Mouse (Mus musculus) kidney, postnatal 10 days (tissue): Measurements from ENCODE around the gene Tmem151b.

Experiments used
- DNase-seq: peaks from one replicate; pipeline ENCODE4 v3.0.0; 2021; ENCODE audit warnings: mixed read lengths

Gene Tmem151b

GRCm38 (mm10) chr17:45543115-45543514, 6.4 kb downstream of the Tmem151b start:
- DNase-seq: no peak

GRCm38 (mm10) chr17:45542705-45543104, 6.8 kb downstream of the Tmem151b start:
- DNase-seq: no peak

- no peak for DNase-seq
Observed at GRCm38 (mm10) chr17:45542129-45542528, 7.3 kb downstream of the Tmem151b start.

- DNase-seq: no peak
Observed at GRCm38 (mm10) chr17:45539664-45540063, 9.8 kb downstream of the Tmem151b start.

- DNase-seq: no peak
Observed at GRCm38 (mm10) chr17:45538394-45538793, 11.1 kb downstream of the Tmem151b start.

GRCm38 (mm10) chr17:45536264-45536663, 13.2 kb downstream of the Tmem151b start:
- DNase-seq: peak; percentile 65

- DNase-seq: no peak
Observed at GRCm38 (mm10) chr17:45532896-45533295, 16.6 kb downstream of the Tmem151b start.

- DNase-seq: no peak
Observed at GRCm38 (mm10) chr17:45530346-45530782, 19.1 kb downstream of the Tmem151b start.

- no peak for DNase-seq
Observed at GRCm38 (mm10) chr17:45526571-45526970, 22.9 kb downstream of the Tmem151b start.

GRCm38 (mm10) chr17:45524961-45525360, 24.5 kb downstream of the Tmem151b start:
- no peak for DNase-seq

GRCm38 (mm10) chr17:45523263-45523662, 26.2 kb downstream of the Tmem151b start, which contains the start of gene Tcte1:
Gene Tcte1 (plus strand): TSS chr17:45523434.
- DNase-seq: peak; percentile 57

GRCm38 (mm10) chr17:45520136-45520535, 29.3 kb downstream of the Tmem151b start:
- no peak for DNase-seq

GRCm38 (mm10) chr17:45518766-45519475, 30.6 kb downstream of the Tmem151b start:
- DNase-seq: no peak

- no peak for DNase-seq
Observed at GRCm38 (mm10) chr17:45517549-45518215, 31.8 kb downstream of the Tmem151b start.

- DNase-seq: no peak
Observed at GRCm38 (mm10) chr17:45517135-45517534, 32.3 kb downstream of the Tmem151b start.

GRCm38 (mm10) chr17:45516488-45516887, 33.0 kb downstream of the Tmem151b start:
- peak; percentile 85 for DNase-seq

- no peak for DNase-seq
Observed at GRCm38 (mm10) chr17:45515806-45516205, 33.7 kb downstream of the Tmem151b start.

- DNase-seq: no peak
Observed at GRCm38 (mm10) chr17:45515204-45515726, 34.2 kb downstream of the Tmem151b start.

GRCm38 (mm10) chr17:45511757-45512156, 37.7 kb downstream of the Tmem151b start:
- no peak for DNase-seq

GRCm38 (mm10) chr17:45510871-45511270, 38.6 kb downstream of the Tmem151b start:
- DNase-seq: no peak

GRCm38 (mm10) chr17:45506700-45507189, 42.7 kb downstream of the Tmem151b start, which contains the start of gene Aars2:
Gene Aars2 (plus strand): TSS chr17:45506841.
- peak; percentile 98 for DNase-seq

GRCm38 (mm10) chr17:45505941-45506465, 43.5 kb downstream of the Tmem151b start:
- DNase-seq: peak; percentile 9

- DNase-seq: no peak
Observed at GRCm38 (mm10) chr17:45503301-45503973, 46.0 kb downstream of the Tmem151b start.
